Mouse (Mus musculus): ENCODE measurements at regions not wholly inside any gene's neighbourhood (a gene's known extent, or its start where the extent isn't known, plus 50 kb on each side); places are given as distances from the start of the nearest gene placed in this dataset.

- DNase-seq (ENCODE audit: low spot score) (peak; percentile 61), ATAC-seq (replicated peaks; ENCODE audit: low FRiP score) (peak; percentile 82)
- H3K4me3 ChIP-seq (ENCODE audit: low read depth, low read length), result no peak overlapping the region
- H3K36me3 ChIP-seq (ENCODE audit: control insufficient read depth, insufficient read depth, low read length), result no peaks in the 10 kb centered on the region
- WGBS, result 32% methylated on average over 11 of the region's 11 CpGs
- H3K27ac ChIP-seq (ENCODE audit: low read depth, low read length), result peak overlapping the region; percentile 46; the same call in 1 of the 2 replicates
- H3K27me3 ChIP-seq (ENCODE audit: control insufficient read depth, insufficient read depth, low read length), result no peaks in the 10 kb centered on the region
- H3K9ac ChIP-seq (ENCODE audit: low read length), result no peak overlapping the region
- H3K4me1 ChIP-seq (replicated peaks; ENCODE audit: control insufficient read depth, insufficient read depth, low read length), result no peaks in the 10 kb centered on the region; the same call in 1 of the 2 replicates
- H3K9me3 ChIP-seq (ENCODE audit: control insufficient read depth, low read length), result no peaks in the 10 kb centered on the region
- no peak overlapping the region for H3K4me2 ChIP-seq (ENCODE audit: low read depth, low read length, severe bottlenecking)
Measured at GRCm38 (mm10) chr1:73758110-73759061, 365.9 kb downstream of the Tns1 start.

- Histone ChIP-seq H3K4me3 (ENCODE audit: low read depth, low read length) (no peak overlapping the region), H3K36me3 (ENCODE audit: control insufficient read depth, insufficient read depth, low read length) (no peaks in the 10 kb centered on the region), H3K4me2 (ENCODE audit: low read depth, low read length, severe bottlenecking) (no peak overlapping the region), H3K4me1 (replicated peaks; ENCODE audit: control insufficient read depth, insufficient read depth, low read length) (no peaks in the 10 kb centered on the region; the same call in 1 of the 2 replicates), H3K9ac (ENCODE audit: low read length) (no peak overlapping the region), H3K27me3 (ENCODE audit: control insufficient read depth, insufficient read depth, low read length) (no peaks in the 10 kb centered on the region), H3K27ac (ENCODE audit: low read depth, low read length) (no peak overlapping the region), H3K9me3 (ENCODE audit: control insufficient read depth, low read length) (no peaks in the 10 kb centered on the region)
- DNase-seq (ENCODE audit: low spot score) (no peak), ATAC-seq (replicated peaks; ENCODE audit: low FRiP score) (no peak)
- 68% methylated on average over 5 of the region's 5 CpGs for WGBS
Measured at GRCm38 (mm10) chr1:73755791-73756190, 368.5 kb downstream of the Tns1 start.

DNA sequence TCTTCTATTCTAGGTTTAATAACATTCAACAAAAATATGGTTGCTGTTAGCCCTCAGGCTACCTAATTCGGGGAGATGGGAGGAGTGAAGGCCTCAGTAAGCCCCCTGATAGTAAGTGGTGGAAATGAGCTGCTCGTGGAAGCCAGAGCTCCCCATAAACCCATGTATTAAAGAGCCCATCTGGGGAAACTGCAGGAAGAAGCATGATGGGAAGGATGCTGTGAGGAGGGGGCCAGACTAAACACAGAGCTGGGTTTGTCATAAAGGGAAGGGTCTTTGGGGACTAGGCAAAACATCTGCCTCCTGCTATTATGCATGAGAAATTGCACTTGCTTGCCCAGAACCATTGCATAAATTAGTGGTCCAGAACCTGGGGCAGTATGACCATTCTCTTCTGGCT, 369.3 kb downstream of the Tns1 start:
- Histone ChIP-seq H3K9ac (ENCODE audit: low read length) (no peak overlapping the region), H3K4me1 (replicated peaks; ENCODE audit: control insufficient read depth, insufficient read depth, low read length) (no peaks in the 10 kb centered on the region; the same call in 1 of the 2 replicates), H3K27me3 (ENCODE audit: control insufficient read depth, insufficient read depth, low read length) (no peaks in the 10 kb centered on the region), H3K4me3 (ENCODE audit: low read depth, low read length) (no peak overlapping the region), H3K36me3 (ENCODE audit: control insufficient read depth, insufficient read depth, low read length) (no peaks in the 10 kb centered on the region), H3K27ac (ENCODE audit: low read depth, low read length) (no peak overlapping the region), H3K4me2 (ENCODE audit: low read depth, low read length, severe bottlenecking) (no peak overlapping the region), H3K9me3 (ENCODE audit: control insufficient read depth, low read length) (no peaks in the 10 kb centered on the region)
- ATAC-seq (replicated peaks; ENCODE audit: low FRiP score), result no peak
- 69% methylated on average over 2 of the region's 2 CpGs for WGBS
- no peak for DNase-seq (ENCODE audit: low spot score)

DNA sequence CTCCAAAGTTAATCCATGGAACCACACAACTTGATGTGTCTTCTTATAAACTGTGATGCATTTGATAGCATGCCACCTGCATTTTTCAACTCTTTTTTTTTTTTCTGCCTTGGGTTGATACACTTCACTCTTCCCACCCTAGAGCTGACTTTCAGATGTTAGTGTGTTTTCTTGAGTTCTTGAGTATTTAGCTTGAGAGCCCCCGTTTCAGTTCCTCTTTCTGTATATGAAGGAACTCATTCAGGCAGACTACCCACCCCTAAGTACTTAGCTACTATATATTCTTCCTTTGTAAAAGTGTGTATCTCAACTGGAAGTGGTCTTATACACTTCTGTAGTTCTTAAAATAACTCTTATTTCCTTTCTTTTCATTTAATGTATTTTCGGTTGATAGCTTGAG, 371.1 kb downstream of the Tns1 start:
- DNase-seq (ENCODE audit: low spot score), result no peak
- ATAC-seq (replicated peaks; ENCODE audit: low FRiP score), result no peak
- no peaks in the 10 kb centered on the region for H3K9me3 ChIP-seq (ENCODE audit: control insufficient read depth, low read length)
- no peaks in the 10 kb centered on the region; the same call in 1 of the 2 replicates for H3K4me1 ChIP-seq (replicated peaks; ENCODE audit: control insufficient read depth, insufficient read depth, low read length)
- 89% methylated on average over 2 of the region's 2 CpGs for WGBS
- no peak overlapping the region for H3K27ac ChIP-seq (ENCODE audit: low read depth, low read length)
- H3K4me2 ChIP-seq (ENCODE audit: low read depth, low read length, severe bottlenecking), result no peak overlapping the region
- H3K27me3 ChIP-seq (ENCODE audit: control insufficient read depth, insufficient read depth, low read length), result no peaks in the 10 kb centered on the region
- H3K4me3 ChIP-seq (ENCODE audit: low read depth, low read length), result no peak overlapping the region
- no peak overlapping the region for H3K9ac ChIP-seq (ENCODE audit: low read length)
- no peaks in the 10 kb centered on the region for H3K36me3 ChIP-seq (ENCODE audit: control insufficient read depth, insufficient read depth, low read length)

- Histone ChIP-seq H3K36me3 (ENCODE audit: control insufficient read depth, insufficient read depth, low read length) (no peaks in the 10 kb centered on the region), H3K4me2 (ENCODE audit: low read depth, low read length, severe bottlenecking) (no peak overlapping the region), H3K27ac (ENCODE audit: low read depth, low read length) (no peak overlapping the region), H3K9ac (ENCODE audit: low read length) (no peak overlapping the region), H3K9me3 (ENCODE audit: control insufficient read depth, low read length) (no peaks in the 10 kb centered on the region), H3K4me1 (replicated peaks; ENCODE audit: control insufficient read depth, insufficient read depth, low read length) (peaks cover 7% of the 10 kb centered on the region; the same call in 1 of the 2 replicates), H3K27me3 (ENCODE audit: control insufficient read depth, insufficient read depth, low read length) (no peaks in the 10 kb centered on the region), H3K4me3 (ENCODE audit: low read depth, low read length) (no peak overlapping the region)
- DNase-seq (ENCODE audit: low spot score), result no peak
- no peak for ATAC-seq (replicated peaks; ENCODE audit: low FRiP score)
Measured at GRCm38 (mm10) chr1:73748702-73749101, 375.5 kb downstream of the Tns1 start.

DNA sequence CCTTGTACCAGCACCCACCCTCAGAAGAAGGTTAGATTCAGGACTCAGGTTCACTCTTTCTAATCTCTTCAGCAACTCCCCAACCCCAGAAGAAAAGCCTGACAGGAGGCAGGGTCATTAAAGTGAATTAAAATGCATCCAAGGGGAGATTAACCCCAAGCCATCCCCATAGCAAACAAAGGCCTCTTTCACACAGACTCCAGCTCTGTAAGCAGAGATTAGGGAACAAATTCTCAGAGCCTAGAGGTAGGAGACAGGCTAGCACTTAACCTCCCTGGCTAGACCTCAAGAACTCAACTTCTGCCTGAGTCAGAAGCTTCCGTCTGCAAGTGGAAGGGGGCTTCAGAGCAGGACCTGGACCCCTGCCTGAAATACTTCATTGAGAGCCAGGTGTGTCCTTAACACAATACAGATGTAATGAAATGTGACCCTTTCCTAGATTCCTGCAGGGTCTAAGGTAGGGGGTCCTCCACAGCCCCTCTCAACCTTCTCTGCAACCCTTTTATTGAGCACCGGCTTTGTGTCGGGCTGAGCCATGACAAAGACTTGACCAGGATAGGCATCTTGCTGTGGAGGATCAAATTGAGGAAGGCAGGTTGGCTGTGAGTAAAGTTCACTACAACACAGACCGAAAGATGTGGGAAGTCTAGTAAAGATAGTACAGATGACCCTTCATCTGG, 379.6 kb downstream of the Tns1 start:
- Histone ChIP-seq H3K4me2 (ENCODE audit: low read depth, low read length, severe bottlenecking) (no peak overlapping the region), H3K27ac (ENCODE audit: low read depth, low read length) (peak overlapping the region; percentile 72), H3K4me1 (replicated peaks; ENCODE audit: control insufficient read depth, insufficient read depth, low read length) (peaks cover 7% of the 10 kb centered on the region; the same call in 1 of the 2 replicates), H3K9ac (ENCODE audit: low read length) (no peak overlapping the region), H3K9me3 (ENCODE audit: control insufficient read depth, low read length) (no peaks in the 10 kb centered on the region), H3K27me3 (ENCODE audit: control insufficient read depth, insufficient read depth, low read length) (no peaks in the 10 kb centered on the region), H3K36me3 (ENCODE audit: control insufficient read depth, insufficient read depth, low read length) (no peaks in the 10 kb centered on the region), H3K4me3 (ENCODE audit: low read depth, low read length) (no peak overlapping the region)
- WGBS, result 23% methylated on average over 4 of the region's 4 CpGs
- ATAC-seq (replicated peaks; ENCODE audit: low FRiP score) (peak; percentile 83), DNase-seq (ENCODE audit: low spot score) (no peak)

- Histone ChIP-seq H3K9ac (ENCODE audit: low read length) (no peak overlapping the region), H3K4me1 (replicated peaks; ENCODE audit: control insufficient read depth, insufficient read depth, low read length) (peaks cover 7% of the 10 kb centered on the region; the same call in 1 of the 2 replicates), H3K27me3 (ENCODE audit: control insufficient read depth, insufficient read depth, low read length) (no peaks in the 10 kb centered on the region), H3K27ac (ENCODE audit: low read depth, low read length) (peak overlapping the region; percentile 72), H3K4me3 (ENCODE audit: low read depth, low read length) (no peak overlapping the region), H3K4me2 (ENCODE audit: low read depth, low read length, severe bottlenecking) (no peak overlapping the region), H3K36me3 (ENCODE audit: control insufficient read depth, insufficient read depth, low read length) (no peaks in the 10 kb centered on the region), H3K9me3 (ENCODE audit: control insufficient read depth, low read length) (no peaks in the 10 kb centered on the region)
- ATAC-seq (replicated peaks; ENCODE audit: low FRiP score) (peak; percentile 83), DNase-seq (ENCODE audit: low spot score) (peak; percentile 68)
- 10% methylated on average over 6 of the region's 6 CpGs for WGBS
Measured at GRCm38 (mm10) chr1:73743737-73744554, 380.3 kb downstream of the Tns1 start.

DNA sequence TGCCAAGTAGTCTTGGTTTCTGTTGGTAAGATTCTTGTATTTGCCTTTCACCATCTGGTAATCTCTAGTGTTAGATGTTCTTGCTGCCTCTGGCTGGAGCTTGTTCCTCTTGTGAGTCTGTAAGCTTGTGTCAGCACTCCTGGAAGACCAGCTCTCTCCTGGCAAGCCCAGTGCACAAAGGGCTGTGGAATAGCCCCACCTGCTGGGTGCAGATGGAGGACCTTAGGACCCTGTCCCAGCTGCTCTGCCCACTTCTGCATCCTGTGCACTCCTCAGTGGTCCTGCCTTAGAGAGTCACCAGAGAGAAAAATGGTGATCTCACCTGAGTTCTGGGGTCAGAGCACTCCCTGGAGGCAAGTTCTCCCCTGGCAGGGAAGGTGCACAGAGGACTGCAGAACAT, 387.2 kb downstream of the Tns1 start:
- DNase-seq (ENCODE audit: low spot score) (no peak), ATAC-seq (replicated peaks; ENCODE audit: low FRiP score) (no peak)
- Histone ChIP-seq H3K9ac (ENCODE audit: low read length) (no peak overlapping the region), H3K27ac (ENCODE audit: low read depth, low read length) (no peak overlapping the region), H3K4me2 (ENCODE audit: low read depth, low read length, severe bottlenecking) (no peak overlapping the region), H3K4me1 (replicated peaks; ENCODE audit: control insufficient read depth, insufficient read depth, low read length) (no peaks in the 10 kb centered on the region), H3K9me3 (ENCODE audit: control insufficient read depth, low read length) (no peaks in the 10 kb centered on the region), H3K36me3 (ENCODE audit: control insufficient read depth, insufficient read depth, low read length) (no peaks in the 10 kb centered on the region), H3K4me3 (ENCODE audit: low read depth, low read length) (no peak overlapping the region), H3K27me3 (ENCODE audit: control insufficient read depth, insufficient read depth, low read length) (no peaks in the 10 kb centered on the region)

Measured in forebrain, embryonic 11.5 days (tissue).